9 mouse cellular contexts compared by ENCODE assay signal in genomic region chr3:101408953-101409750, GRCm38 (mm10). TPM values are rescaled to one million over a fixed set of nuclear protein-coding genes. Genes with fewer than 3 reads are reported as not detected.
A peak's percentile ranks its signal among the peaks of the same experiment; 100 is the strongest.
DNase-seq lines count a peak whose midpoint lies in the region; ATAC-seq and TF ChIP-seq lines count a peak whose summit lies in the region.
"Had no signal": no experiment of that assay in that cellular context is flagged by ENCODE, and none has a peak within 500 bp of the region (broad histone marks: within the 10 kb centered on the region; RNA-seq: fewer than 3 reads in every experiment).

No protein-coding gene starts in this region.

- TF ChIP-seq CTCF in E14TG2a.4 (conservative IDR thresholded peaks at IDR 0.05; ENCODE audit: low read length) = no peak

- H3K4me2 ChIP-seq in heart, embryonic 14.5 days (ENCODE audit: low read length) = peak overlapping the region; percentile 33
- H3K4me2 ChIP-seq in limb, embryonic 12.5 days = peak overlapping the region; percentile 28; the same call in 1 of the 2 replicates

- peak overlapping the region; percentile 51 to 57 for H3K27ac ChIP-seq in heart, embryonic 14.5 days (replicated peaks in 1 of 2; ENCODE audit: control insufficient read depth in 1 of 2, insufficient read depth in 1 of 2, low read depth in 2 of 2, low read length in 2 of 2)
- peak overlapping the region; percentile 91 for H3K27ac ChIP-seq in limb, embryonic 12.5 days
- H3K27ac ChIP-seq: liver, embryonic 14.5 days had no signal

- no peak overlapping the region for H3K4me3 ChIP-seq in heart, embryonic 14.5 days (ENCODE audit: control insufficient read depth in 1 of 2, insufficient read depth in 1 of 2, low read depth in 1 of 2, low read length in 2 of 2)
- H3K4me3 ChIP-seq in E14TG2a.4 (replicated peaks; ENCODE audit: low read length) = peak overlapping the region; percentile 69
- H3K4me3 ChIP-seq in limb, embryonic 12.5 days (replicated peaks) = no peak overlapping the region

- ATAC-seq in heart, embryonic 14.5 days (ENCODE audit: insufficient number of reproducible peaks, insufficient read depth, low FRiP score, low read depth) = no peak
- ATAC-seq in limb, embryonic 12.5 days (ENCODE audit: insufficient number of reproducible peaks, insufficient read depth, low FRiP score, low TSS enrichment, low read depth) = no peak
- no peak; the same call in 1 of the 2 replicates for ATAC-seq in granulocyte monocyte progenitor cell, adult 5-6 weeks (replicated peaks; ENCODE audit: poor library complexity, severe bottlenecking)

- H3K9me3 ChIP-seq in heart, embryonic 14.5 days (ENCODE audit: control insufficient read depth, low read length) = no peaks in the 10 kb centered on the region
- H3K9me3 ChIP-seq in E14TG2a.4 (ENCODE audit: low read length) = no peaks in the 10 kb centered on the region
- no peaks in the 10 kb centered on the region for H3K9me3 ChIP-seq in limb, embryonic 12.5 days

- DNase-seq in heart, adult 9 months (ENCODE audit: low spot score in 2 of 2) = no peak
- DNase-seq in ZHBTc4 (ENCODE audit: low read depth, low spot score) = peak; percentile 78
- no peak for DNase-seq in T-cell, adult 2 months (ENCODE audit: low spot score)
- no peak for DNase-seq in retina, postnatal 1 day

- WGBS in heart, embryonic 14.5 days = 35% methylated on average over 20 of the region's 20 CpGs
- WGBS in limb, embryonic 12.5 days = 30% methylated on average over 20 of the region's 20 CpGs

- peak overlapping the region; percentile 54; the same call in 1 of the 2 replicates for H3K9ac ChIP-seq in heart, embryonic 14.5 days (ENCODE audit: low read length)
- H3K9ac ChIP-seq in limb, embryonic 12.5 days (replicated peaks) = no peak overlapping the region
- H3K9ac ChIP-seq: liver, embryonic 14.5 days had no signal

- no peaks in the 10 kb centered on the region for H3K36me3 ChIP-seq in heart, embryonic 14.5 days (ENCODE audit: control insufficient read depth, insufficient read depth, low read length)
- H3K36me3 ChIP-seq in E14TG2a.4 (ENCODE audit: insufficient read depth, low read length) = no peaks in the 10 kb centered on the region
- no peaks in the 10 kb centered on the region for H3K36me3 ChIP-seq in limb, embryonic 12.5 days

- no peaks in the 10 kb centered on the region for H3K27me3 ChIP-seq in heart, embryonic 14.5 days (ENCODE audit: control insufficient read depth, insufficient read depth, low read length)
- no peaks in the 10 kb centered on the region for H3K27me3 ChIP-seq in E14TG2a.4 (ENCODE audit: insufficient read depth, low read length)
- H3K27me3 ChIP-seq in limb, embryonic 12.5 days = no peaks in the 10 kb centered on the region

- H3K4me1 ChIP-seq in heart, embryonic 14.5 days (ENCODE audit: control insufficient read depth in 2 of 2, insufficient read depth in 2 of 2, low read length in 2 of 2) = peaks cover 67 to 93% of the 10 kb centered on the region in 2 experiments
- peaks cover 95% of the 10 kb centered on the region for H3K4me1 ChIP-seq in E14TG2a.4 (replicated peaks; ENCODE audit: low read depth, low read length)
- H3K4me1 ChIP-seq in limb, embryonic 12.5 days (replicated peaks) = peaks cover 90% of the 10 kb centered on the region

RNA-seq across cellular contexts. Expression of gene Igsf3, which starts 32.3 kb away (rescaled TPM):
- 25.5 and 28.1 TPM in 2 replicates for polyA plus RNA-seq in heart, embryonic 14.5 days (2014; fragmentation: Nextera tagmentation; extraction: Ambion mirVana)
- 95.2 and 104 TPM in 2 replicates for polyA plus RNA-seq in limb, embryonic 12.5 days (2016; fragmentation: Nextera tagmentation; extraction: Ambion mirVana)
- 0.13 TPM in 2 replicates for total RNA-seq in granulocyte monocyte progenitor cell, adult 5-6 weeks (2014; fragmentation: Nextera tagmentation)
- total RNA-seq in granulocyte monocyte progenitor cell, adult 5-6 weeks (2017) = under 0.01 and 0.04 TPM in 2 replicates
